Mouse (Mus musculus): ENCODE results near the gene Lcn12. TPM values are rescaled to one million over a fixed set of nuclear protein-coding genes. Genes with fewer than 3 reads are reported as not detected.

Lcn12 gene
- polyA plus RNA-seq, 1 experiment from 2014 or later, result not detected

- Histone ChIP-seq H3K27ac (ENCODE audit: low read length) (no peak overlapping the region), H3K4me2 (ENCODE audit: low read depth, low read length) (no peak overlapping the region), H3K27me3 (ENCODE audit: control insufficient read depth, insufficient read depth, low read length) (no peaks in the 10 kb centered on the region), H3K9me3 (replicated peaks; ENCODE audit: control insufficient read depth, low read length) (no peaks in the 10 kb centered on the region), H3K36me3 (ENCODE audit: control insufficient read depth, insufficient read depth, low read length) (peaks cover 8% of the 10 kb centered on the region; the same call in 1 of the 2 replicates), H3K9ac (ENCODE audit: low read length) (no peak overlapping the region), H3K4me3 (replicated peaks; ENCODE audit: low read length) (no peak overlapping the region), H3K4me1 (ENCODE audit: control insufficient read depth, insufficient read depth, low read length) (peaks cover 6% of the 10 kb centered on the region)
- WGBS, result 42% methylated on average over 5 of the region's 5 CpGs
- no peak for ATAC-seq (ENCODE audit: insufficient read depth, low FRiP score)
These were observed 13.3 kb upstream of the Lcn12 start for GRCm38 (mm10) chr2:25506964-25507363.

- peaks cover 15% of the 10 kb centered on the region for H3K4me1 ChIP-seq (ENCODE audit: control insufficient read depth, insufficient read depth, low read length)
- 89% methylated on average over 4 of the region's 4 CpGs for WGBS
- H3K9ac ChIP-seq (ENCODE audit: low read length), result no peak overlapping the region
- no peaks in the 10 kb centered on the region for H3K9me3 ChIP-seq (replicated peaks; ENCODE audit: control insufficient read depth, low read length)
- H3K36me3 ChIP-seq (ENCODE audit: control insufficient read depth, insufficient read depth, low read length), result peaks cover 8% of the 10 kb centered on the region; the same call in 1 of the 2 replicates
- H3K27me3 ChIP-seq (ENCODE audit: control insufficient read depth, insufficient read depth, low read length), result no peaks in the 10 kb centered on the region
- H3K27ac ChIP-seq (ENCODE audit: low read length), result no peak overlapping the region
- no peak for ATAC-seq (ENCODE audit: insufficient read depth, low FRiP score)
- no peak overlapping the region for H3K4me2 ChIP-seq (ENCODE audit: low read depth, low read length)
- no peak overlapping the region for H3K4me3 ChIP-seq (replicated peaks; ENCODE audit: low read length)
These were observed 12.1 kb upstream of the Lcn12 start for GRCm38 (mm10) chr2:25505860-25506259.

GRCm38 (mm10) chr2:25505000-25505399 is 11.3 kb upstream of the Lcn12 start:
- no peak overlapping the region for H3K4me2 ChIP-seq (ENCODE audit: low read depth, low read length)
- peaks cover 18% of the 10 kb centered on the region for H3K4me1 ChIP-seq (ENCODE audit: control insufficient read depth, insufficient read depth, low read length)
- no peak overlapping the region for H3K9ac ChIP-seq (ENCODE audit: low read length)
- no peaks in the 10 kb centered on the region for H3K27me3 ChIP-seq (ENCODE audit: control insufficient read depth, insufficient read depth, low read length)
- 93% methylated on average over 1 of the region's 1 CpGs for WGBS
- H3K36me3 ChIP-seq (ENCODE audit: control insufficient read depth, insufficient read depth, low read length), result peaks cover 8% of the 10 kb centered on the region; the same call in 1 of the 2 replicates
- no peak for ATAC-seq (ENCODE audit: insufficient read depth, low FRiP score)
- no peak overlapping the region for H3K4me3 ChIP-seq (replicated peaks; ENCODE audit: low read length)
- no peak overlapping the region for H3K27ac ChIP-seq (ENCODE audit: low read length)
- H3K9me3 ChIP-seq (replicated peaks; ENCODE audit: control insufficient read depth, low read length), result no peaks in the 10 kb centered on the region

GRCm38 (mm10) chr2:25504538-25504937 is 10.8 kb upstream of the Lcn12 start:
- Histone ChIP-seq H3K4me2 (ENCODE audit: low read depth, low read length) (no peak overlapping the region), H3K27ac (ENCODE audit: low read length) (no peak overlapping the region), H3K36me3 (ENCODE audit: control insufficient read depth, insufficient read depth, low read length) (peaks cover 8% of the 10 kb centered on the region; the same call in 1 of the 2 replicates), H3K27me3 (ENCODE audit: control insufficient read depth, insufficient read depth, low read length) (no peaks in the 10 kb centered on the region), H3K9me3 (replicated peaks; ENCODE audit: control insufficient read depth, low read length) (no peaks in the 10 kb centered on the region), H3K4me1 (ENCODE audit: control insufficient read depth, insufficient read depth, low read length) (peaks cover 19% of the 10 kb centered on the region), H3K4me3 (replicated peaks; ENCODE audit: low read length) (no peak overlapping the region), H3K9ac (ENCODE audit: low read length) (no peak overlapping the region)
- ATAC-seq (ENCODE audit: insufficient read depth, low FRiP score), result no peak
- 90% methylated on average over 19 of the region's 19 CpGs for WGBS

- peak overlapping the region; percentile 67 for H3K27ac ChIP-seq (ENCODE audit: low read length)
These were observed 9.0 kb upstream of the Lcn12 start for GRCm38 (mm10) chr2:25502726-25503125.

GRCm38 (mm10) chr2:25501593-25502486 is 8.1 kb upstream of the Lcn12 start, which contains the start of gene C8g:
Gene C8g (minus strand): TSS chr2:25501719.
- Histone ChIP-seq H3K9ac (ENCODE audit: low read length) (peak within 1 kb of the TSS; percentile 96), H3K4me3 (replicated peaks; ENCODE audit: low read length) (peak within 1 kb of the TSS; percentile 90), H3K4me2 (ENCODE audit: low read depth, low read length) (peak within 1 kb of the TSS; percentile 77), H3K27ac (ENCODE audit: low read length) (peak within 1 kb of the TSS; percentile 73), H3K36me3 (ENCODE audit: control insufficient read depth, insufficient read depth, low read length) (peaks cover 8% of the 10 kb centered on the region; the same call in 1 of the 2 replicates), H3K27me3 (ENCODE audit: control insufficient read depth, insufficient read depth, low read length) (no peaks in the 10 kb centered on the region), H3K4me1 (ENCODE audit: control insufficient read depth, insufficient read depth, low read length) (peaks cover 19% of the 10 kb centered on the region), H3K9me3 (replicated peaks; ENCODE audit: control insufficient read depth, low read length) (no peaks in the 10 kb centered on the region)
- 74% methylated on average over 20 of the region's 20 CpGs for whole genome bisulfite sequencing
- no peak for ATAC-seq (ENCODE audit: insufficient read depth, low FRiP score)

More at GRCm38 (mm10) chr2:25502726-25503125, 9.0 kb upstream of the Lcn12 start:
- no peaks in the 10 kb centered on the region for H3K27me3 ChIP-seq (ENCODE audit: control insufficient read depth, insufficient read depth, low read length)
- 67% methylated on average over 3 of the region's 3 CpGs for WGBS
- peaks cover 8% of the 10 kb centered on the region; the same call in 1 of the 2 replicates for H3K36me3 ChIP-seq (ENCODE audit: control insufficient read depth, insufficient read depth, low read length)
- peak overlapping the region; percentile 77; the same call in 1 of the 2 replicates for H3K4me2 ChIP-seq (ENCODE audit: low read depth, low read length)
- H3K4me1 ChIP-seq (ENCODE audit: control insufficient read depth, insufficient read depth, low read length), result peaks cover 19% of the 10 kb centered on the region
- H3K9ac ChIP-seq (ENCODE audit: low read length), result no peak overlapping the region
- H3K4me3 ChIP-seq (replicated peaks; ENCODE audit: low read length), result no peak overlapping the region
- no peaks in the 10 kb centered on the region for H3K9me3 ChIP-seq (replicated peaks; ENCODE audit: control insufficient read depth, low read length)
- peak; percentile 5; the same call in 1 of the 2 replicates for ATAC-seq (ENCODE audit: insufficient read depth, low FRiP score)

- ATAC-seq (ENCODE audit: insufficient read depth, low FRiP score), result peak; percentile 89
- Histone ChIP-seq H3K36me3 (ENCODE audit: control insufficient read depth, insufficient read depth, low read length) (peaks cover 8% of the 10 kb centered on the region; the same call in 1 of the 2 replicates), H3K27ac (ENCODE audit: low read length) (peak within 1 kb of the TSS; percentile 73), H3K9me3 (replicated peaks; ENCODE audit: control insufficient read depth, low read length) (no peaks in the 10 kb centered on the region), H3K4me2 (ENCODE audit: low read depth, low read length) (peak within 1 kb of the TSS; percentile 77), H3K4me1 (ENCODE audit: control insufficient read depth, insufficient read depth, low read length) (peaks cover 19% of the 10 kb centered on the region), H3K9ac (ENCODE audit: low read length) (peak within 1 kb of the TSS; percentile 96), H3K4me3 (replicated peaks; ENCODE audit: low read length) (peak within 1 kb of the TSS; percentile 90), H3K27me3 (ENCODE audit: control insufficient read depth, insufficient read depth, low read length) (no peaks in the 10 kb centered on the region)
- WGBS, result under 1% methylated on average over 42 of the region's 44 CpGs
These were observed 7.1 kb upstream of the Lcn12 start, which contains the start of gene Fbxw5 for GRCm38 (mm10) chr2:25500576-25501405. Gene Fbxw5 (plus strand): TSS chr2:25500750.

GRCm38 (mm10) chr2:25500071-25500575 is 6.4 kb upstream of the Lcn12 start:
- Histone ChIP-seq H3K27ac (ENCODE audit: low read length) (peak overlapping the region; percentile 39; the same call in 1 of the 2 replicates), H3K4me3 (replicated peaks; ENCODE audit: low read length) (peak overlapping the region; percentile 90), H3K4me1 (ENCODE audit: control insufficient read depth, insufficient read depth, low read length) (peaks cover 19% of the 10 kb centered on the region), H3K9me3 (replicated peaks; ENCODE audit: control insufficient read depth, low read length) (no peaks in the 10 kb centered on the region), H3K36me3 (ENCODE audit: control insufficient read depth, insufficient read depth, low read length) (peaks cover 8% of the 10 kb centered on the region; the same call in 1 of the 2 replicates), H3K9ac (ENCODE audit: low read length) (peak overlapping the region; percentile 60), H3K27me3 (ENCODE audit: control insufficient read depth, insufficient read depth, low read length) (no peaks in the 10 kb centered on the region), H3K4me2 (ENCODE audit: low read depth, low read length) (peak overlapping the region; percentile 54)
- peak; percentile 7; the same call in 1 of the 2 replicates for ATAC-seq (ENCODE audit: insufficient read depth, low FRiP score)
- 64% methylated on average over 6 of the region's 6 CpGs for WGBS
